Mouse (Mus musculus) Muller cell, postnatal 12 days (primary cell): ENCODE results near the gene Morc3.
"Not testable (repeated sequence)": the region's sequence is repeated elsewhere in the genome, so short reads cannot be mapped to it uniquely, and the experiment has no call there.

Source experiments
- DNase-seq: peaks from one replicate; pipeline ENCODE4 v3.0.0-alpha.2; 2015; ENCODE audit errors: inconsistent ontology term

The Morc3 gene

DNA sequence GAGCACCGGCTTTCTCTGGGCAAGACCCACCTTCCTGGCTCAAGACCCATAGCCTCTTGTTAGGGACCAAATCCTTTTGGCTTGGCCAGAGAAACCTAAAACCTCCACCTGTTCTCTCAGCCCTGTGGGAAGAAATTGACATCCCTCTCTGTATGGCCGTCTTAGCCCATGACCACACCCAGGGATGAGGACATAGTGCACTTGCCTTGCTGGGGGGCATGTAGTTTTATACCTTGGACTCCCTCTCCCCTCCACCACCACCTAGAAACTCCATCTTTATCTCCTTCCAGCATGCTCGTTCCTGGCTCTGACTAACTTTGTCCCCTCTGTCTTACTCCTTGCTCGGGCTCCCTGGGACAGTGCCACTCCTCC, 12.6 kb upstream of the Morc3 start:
- DNase-seq = no peak

DNA sequence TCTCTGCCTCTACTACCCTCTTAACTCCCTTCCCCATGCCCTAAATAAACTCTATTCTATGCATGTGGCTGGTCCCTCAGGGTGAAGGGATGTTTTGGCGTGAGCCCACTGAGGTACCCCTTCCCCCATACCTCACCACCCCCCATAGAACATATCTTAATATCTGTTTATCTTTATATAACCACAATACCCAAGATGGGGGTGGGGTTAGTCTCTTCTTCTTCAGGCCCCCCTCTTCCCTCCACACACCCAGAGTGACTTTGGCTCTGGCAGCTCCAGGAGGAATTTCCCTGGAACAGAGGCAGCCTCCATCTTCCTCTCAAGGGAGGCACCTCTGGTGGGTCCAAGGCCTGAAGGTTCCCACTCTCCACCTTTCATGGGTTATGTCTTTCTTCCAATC, 11.9 kb upstream of the Morc3 start:
- no peak for DNase-seq

GRCm38 (mm10) chr16:93821706-93822105, 10.2 kb upstream of the Morc3 start:
- no peak for DNase-seq

DNA sequence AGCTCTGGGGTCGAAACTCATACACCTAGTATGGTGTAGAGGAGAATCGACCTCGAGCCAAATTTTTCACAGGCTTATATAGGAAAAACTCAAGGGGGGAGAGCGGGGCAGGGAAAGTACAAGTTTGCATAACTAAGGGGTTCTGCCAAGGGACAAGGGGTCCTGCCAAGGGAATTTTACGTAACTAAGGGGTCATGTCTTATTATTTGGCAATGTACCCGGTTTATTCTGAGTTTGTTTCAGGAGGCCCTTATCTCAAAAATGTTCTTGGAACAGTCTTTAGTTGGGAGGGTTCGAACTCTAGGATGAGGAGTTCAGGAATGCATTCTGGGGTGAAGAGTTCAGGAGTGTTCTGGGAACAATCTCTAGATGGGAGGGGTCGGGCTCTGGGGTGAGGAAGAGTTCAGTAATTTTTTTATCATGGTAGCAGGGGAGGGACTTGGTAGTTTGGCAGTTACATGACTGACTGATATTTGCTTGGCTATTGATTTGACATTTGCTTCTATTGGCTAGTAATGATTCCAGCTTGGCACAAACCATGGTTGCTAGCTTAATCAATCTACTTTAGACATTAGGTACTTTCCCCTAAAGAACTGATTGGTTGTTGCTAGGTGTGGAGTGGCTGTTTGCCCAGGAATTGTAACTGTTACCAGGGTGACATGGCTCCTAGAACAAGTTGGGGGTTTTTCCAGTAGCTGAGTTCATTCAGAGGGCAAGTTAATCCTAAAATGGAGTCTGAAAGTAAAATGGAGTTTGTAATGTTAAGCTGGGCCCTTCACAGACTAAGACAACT, 9.3 kb upstream of the Morc3 start:
- peak; percentile 50 for DNase-seq

DNA sequence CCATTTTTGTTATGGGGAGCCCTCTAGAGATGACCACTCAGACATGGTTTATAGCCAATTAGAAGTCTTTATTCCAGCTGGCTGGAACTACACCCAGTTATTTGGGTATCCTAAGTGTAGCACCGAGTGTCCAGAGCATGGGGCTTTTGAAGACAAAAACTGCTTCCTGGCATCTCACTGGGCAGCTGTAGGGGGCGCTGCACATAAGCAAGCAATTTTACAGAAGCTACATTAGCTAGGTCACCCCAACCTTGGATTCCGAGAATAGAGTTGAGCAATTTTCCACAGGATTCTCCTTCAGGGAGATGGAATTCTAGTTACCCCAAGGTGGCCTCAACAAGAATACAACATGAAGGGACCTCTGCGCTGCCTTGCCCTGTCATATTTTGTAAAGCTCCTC, 7.1 kb upstream of the Morc3 start:
- DNase-seq = no peak

DNA sequence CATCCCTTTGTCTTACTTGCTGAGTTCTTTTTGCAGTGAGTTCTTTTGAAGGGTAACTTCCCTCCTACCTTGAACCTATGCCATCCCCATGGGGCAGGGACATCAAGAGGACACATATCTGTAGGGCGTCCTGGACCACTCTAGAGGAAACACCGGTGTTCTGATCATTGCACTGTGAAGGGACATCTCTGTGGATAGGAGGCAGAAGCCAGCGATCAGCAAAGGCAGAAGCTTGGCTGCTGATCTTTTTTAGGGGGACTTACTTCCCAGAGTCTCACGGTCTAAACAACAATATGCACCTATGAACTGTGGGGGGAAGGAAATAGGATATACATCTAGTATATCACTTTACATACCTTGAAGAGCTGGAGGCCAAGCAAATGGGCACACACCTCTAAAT, 6.5 kb upstream of the Morc3 start:
- DNase-seq = no peak

DNA sequence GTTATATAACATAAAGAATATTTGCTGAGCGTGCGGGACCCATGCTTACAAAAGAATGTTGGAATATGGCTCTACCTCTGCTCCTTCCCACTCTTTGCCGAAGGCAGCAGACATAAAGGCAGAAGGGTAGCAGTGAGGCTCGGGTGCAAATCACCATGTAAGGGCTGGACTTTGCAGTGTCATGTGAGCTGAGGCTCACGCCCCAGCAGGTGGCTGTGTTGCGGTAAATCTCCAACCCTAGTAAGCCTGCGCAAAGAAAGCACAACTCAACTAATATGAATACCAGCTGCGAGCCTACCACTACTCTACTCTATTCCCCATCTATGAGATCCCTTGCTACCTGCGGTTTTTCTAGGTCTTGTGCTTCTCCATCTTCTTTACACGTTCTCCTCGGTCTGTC, 5.9 kb upstream of the Morc3 start:
- no peak for DNase-seq

- not testable (repeated sequence) for DNase-seq
Measured at GRCm38 (mm10) chr16:93826478-93826877, 5.4 kb upstream of the Morc3 start.

DNA sequence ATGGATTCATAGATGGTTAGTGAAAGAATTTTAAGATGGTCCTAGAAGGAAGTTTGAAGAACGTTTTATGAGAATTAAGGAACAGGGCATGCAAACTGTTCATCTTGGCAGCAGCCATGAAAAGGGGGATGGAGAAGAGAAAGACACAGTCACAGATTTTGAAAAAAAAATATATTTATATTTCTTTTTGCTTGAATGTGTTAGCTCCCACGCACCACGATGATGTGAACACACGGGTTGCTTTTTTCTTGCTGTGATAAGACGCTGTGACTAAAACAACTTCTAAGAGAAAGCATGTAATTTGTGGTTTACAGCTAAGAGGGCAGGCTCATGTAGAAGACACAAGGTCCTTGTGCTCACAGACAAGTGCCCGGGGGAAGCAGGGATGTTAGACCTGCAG, 5.0 kb upstream of the Morc3 start:
- no peak for DNase-seq

- DNase-seq = no peak
Measured at GRCm38 (mm10) chr16:93829526-93829925, 2.4 kb upstream of the Morc3 start.

DNA sequence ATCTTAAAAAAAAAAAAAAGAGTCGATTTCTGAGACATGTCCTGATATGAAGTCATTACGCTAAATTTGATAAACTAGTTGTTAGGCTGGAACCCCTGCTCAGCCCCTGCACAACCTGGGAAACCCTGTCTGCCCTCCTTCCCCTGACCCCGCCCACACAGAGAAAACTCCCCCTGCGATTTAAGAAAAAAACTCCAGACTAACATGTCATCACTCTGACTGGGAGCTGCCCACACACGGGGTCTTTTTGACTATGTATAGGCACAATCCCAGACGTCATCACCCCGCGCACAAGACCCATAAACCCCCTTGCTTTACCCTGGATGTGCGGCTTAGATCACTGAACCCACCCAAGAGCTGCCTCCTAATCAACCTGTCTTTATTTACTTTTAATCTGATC, 1.9 kb upstream of the Morc3 start:
- DNase-seq = no peak

- no peak for DNase-seq
Measured at GRCm38 (mm10) chr16:93830916-93831315, 1.0 kb upstream of the Morc3 start.

DNA sequence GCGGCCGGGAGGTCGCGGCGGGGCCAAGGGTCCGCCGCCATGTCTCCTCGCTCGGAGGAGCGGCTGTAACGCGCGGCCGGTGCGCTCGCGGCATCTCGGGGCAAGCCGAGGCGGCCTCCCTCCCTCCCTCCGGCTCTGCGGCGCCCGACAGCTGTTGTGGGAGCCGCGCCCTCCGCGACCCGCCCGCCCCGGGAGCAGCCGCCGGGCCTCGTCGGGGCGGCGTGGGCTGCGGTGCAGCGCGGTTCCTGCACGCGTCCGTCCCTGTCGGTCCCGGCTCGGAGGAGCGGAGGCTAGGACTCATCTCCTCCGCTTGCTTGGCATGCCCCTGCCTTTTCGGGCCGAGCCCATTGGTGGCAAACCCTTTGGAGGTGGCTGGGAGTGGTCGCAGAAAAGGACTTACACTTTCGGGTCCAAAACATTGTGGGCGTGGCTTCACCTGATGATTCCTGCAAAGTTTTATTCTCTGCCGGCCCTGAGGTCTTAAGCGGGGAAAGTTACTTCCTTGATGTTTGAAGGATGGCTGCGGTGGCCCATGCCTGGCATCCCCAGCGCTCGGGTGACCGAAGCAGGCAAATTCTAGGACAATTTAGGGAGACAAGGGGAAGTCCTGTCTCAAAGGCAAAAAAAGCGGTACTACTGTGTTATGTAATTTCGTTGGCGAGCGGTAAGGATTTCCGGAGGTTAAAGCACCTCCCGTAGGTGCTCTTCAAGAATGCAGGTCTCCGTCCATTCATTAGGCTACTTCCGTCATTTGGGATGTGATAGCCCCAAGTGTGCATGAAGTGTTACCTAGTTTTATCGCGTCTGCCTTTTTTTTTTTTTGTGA, 743 bp downstream of the Morc3 start:
- peak; percentile 58 for DNase-seq

DNA sequence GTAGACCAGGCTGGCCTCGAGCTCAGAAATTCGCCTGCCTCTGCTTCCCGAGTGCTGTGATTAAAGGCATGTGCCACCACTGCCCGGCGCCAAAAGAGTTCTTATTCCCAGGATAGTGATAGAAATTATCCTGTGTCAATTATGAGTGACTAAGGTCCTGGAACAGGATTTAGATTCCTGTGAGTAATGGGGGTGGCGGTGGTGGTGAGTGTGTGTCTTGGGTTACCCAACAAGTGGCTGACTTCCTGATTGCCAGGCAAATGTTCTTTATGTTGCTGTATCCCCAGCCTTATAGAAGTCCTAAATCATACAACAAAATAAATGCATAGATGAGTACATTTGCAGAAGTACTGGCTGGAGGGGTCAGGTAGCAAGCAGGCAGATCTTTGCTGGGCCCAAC, 1.6 kb downstream of the Morc3 start:
- peak; percentile 40 for DNase-seq

DNA sequence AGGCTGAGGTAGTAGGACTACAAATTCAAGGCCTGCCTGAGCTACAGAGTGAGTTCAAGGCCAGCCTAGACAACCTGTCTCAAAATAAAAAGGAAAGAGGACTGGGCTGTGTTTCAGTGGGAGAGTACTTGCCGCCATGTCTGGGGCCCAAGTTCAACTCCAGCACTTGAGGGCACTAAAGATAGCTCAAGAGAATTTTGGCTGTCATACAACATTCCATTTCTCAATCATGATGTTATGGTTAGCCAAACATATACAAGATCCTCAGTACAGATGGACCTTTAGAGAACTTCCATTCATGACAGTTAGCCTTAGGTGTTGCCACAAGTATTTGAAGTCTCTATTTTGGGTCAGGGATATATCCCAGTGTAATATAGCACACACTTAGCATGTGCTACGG, 2.2 kb downstream of the Morc3 start:
- DNase-seq = peak; percentile 19

DNA sequence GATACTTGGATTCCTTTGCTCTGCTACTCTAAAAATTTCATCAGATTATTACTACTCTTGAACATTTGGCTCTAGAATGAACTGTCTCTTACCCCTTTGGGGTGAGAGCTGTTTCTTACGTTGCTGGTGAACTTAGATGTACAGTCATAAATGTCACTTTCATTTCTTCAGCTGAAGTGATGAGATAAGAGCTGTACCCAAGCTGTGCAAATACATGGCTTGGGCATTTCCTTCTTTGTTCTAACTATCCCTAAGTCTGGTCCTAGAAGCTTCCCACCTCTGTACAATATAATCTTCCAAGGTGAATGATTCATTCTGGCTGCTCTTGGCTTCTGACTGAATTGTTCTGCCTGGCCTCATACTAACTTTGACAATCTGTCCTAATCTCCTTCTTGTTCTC, 7.1 kb downstream of the Morc3 start:
- DNase-seq = no peak

GRCm38 (mm10) chr16:93850527-93850926, 18.6 kb downstream of the Morc3 start:
- DNase-seq = no peak

GRCm38 (mm10) chr16:93859967-93860366, 28.0 kb downstream of the Morc3 start:
- no peak for DNase-seq

- DNase-seq = no peak
Measured at GRCm38 (mm10) chr16:93860686-93861085, 28.8 kb downstream of the Morc3 start.

GRCm38 (mm10) chr16:93874841-93875240, 42.9 kb downstream of the Morc3 start:
- no peak for DNase-seq

- no peak for DNase-seq
Measured at GRCm38 (mm10) chr16:93877612-93878380, 45.9 kb downstream of the Morc3 start.

DNA sequence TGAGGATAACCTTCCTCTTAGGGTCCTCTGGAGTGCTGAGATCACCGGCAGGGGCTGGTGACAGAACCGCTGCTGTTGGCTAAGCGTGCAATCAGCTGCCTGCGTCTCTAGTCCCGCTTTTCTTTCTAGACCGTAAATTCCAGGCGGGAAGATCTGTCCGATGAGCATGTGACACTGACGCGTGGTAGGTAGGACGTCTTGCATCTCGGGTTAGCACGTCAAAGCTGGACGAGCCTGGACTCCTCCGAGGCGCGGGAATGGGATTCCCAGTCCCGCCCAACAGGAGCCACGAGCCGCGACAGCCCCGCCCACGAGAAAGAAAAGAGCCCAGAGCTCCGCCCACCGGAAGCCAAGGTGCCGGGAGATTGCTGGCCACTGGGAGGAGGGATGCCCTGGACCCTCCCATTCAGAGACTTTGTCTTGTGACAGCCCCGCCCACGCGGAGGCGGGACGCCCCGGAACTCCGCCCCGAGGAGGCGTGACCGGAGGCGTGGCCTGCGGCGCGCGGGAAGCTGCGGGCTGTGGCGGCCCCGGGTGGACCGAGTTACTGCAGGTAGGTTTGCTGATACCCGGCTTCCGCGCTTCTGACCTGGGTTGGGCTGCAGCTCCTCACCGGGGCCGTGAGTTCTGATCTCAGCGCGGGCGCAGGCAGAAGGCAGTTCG, 51.6 kb downstream of the Morc3 start, which contains the start of gene Chaf1b:
Gene Chaf1b (plus strand): TSS at position 479 of the 663 bp plus-strand sequence.
- DNase-seq = peak; percentile 99
